Mouse (Mus musculus): Measurements from ENCODE around the gene Gtf3c1. TPM values are rescaled to one million over a fixed set of nuclear protein-coding genes. Genes with fewer than 3 reads are reported as not detected.

The Gtf3c1 gene
- polyA plus RNA-seq, 1 experiment = 23.6 TPM

DNA sequence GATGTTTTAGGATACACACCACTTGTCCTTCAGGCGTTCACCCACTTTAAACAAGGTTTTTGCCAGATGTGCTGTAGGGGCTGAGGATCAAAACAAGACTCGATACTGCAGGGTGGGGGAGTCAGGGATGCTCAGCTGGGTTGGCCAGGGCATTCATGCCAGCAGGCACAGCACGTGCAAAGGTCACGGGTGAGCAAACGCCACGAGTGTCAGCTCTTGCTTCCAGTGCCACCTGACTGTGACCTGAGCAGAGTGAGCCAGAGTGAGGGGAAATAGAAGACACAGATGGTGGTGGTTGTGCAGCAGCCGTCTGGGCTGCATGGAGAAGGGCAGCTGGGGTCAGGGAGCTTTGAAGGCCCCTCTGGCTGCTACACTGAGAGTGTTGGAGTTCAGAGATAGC is 81.8 kb downstream of the Gtf3c1 start:
- 39% methylated on average over 7 of the region's 7 CpGs for WGBS
- no peak for DNase-seq (ENCODE audit: low read depth, low spot score)

GRCm38 (mm10) chr7:125625219-125625618 is 82.4 kb downstream of the Gtf3c1 start:
- 53% methylated on average over 4 of the region's 4 CpGs for WGBS
- DNase-seq (ENCODE audit: low read depth, low spot score) = no peak

- DNase-seq (ENCODE audit: low read depth, low spot score) = no peak
- WGBS = 57% methylated on average over 7 of the region's 7 CpGs
Observed at GRCm38 (mm10) chr7:125622741-125623685, 84.6 kb downstream of the Gtf3c1 start.

DNA sequence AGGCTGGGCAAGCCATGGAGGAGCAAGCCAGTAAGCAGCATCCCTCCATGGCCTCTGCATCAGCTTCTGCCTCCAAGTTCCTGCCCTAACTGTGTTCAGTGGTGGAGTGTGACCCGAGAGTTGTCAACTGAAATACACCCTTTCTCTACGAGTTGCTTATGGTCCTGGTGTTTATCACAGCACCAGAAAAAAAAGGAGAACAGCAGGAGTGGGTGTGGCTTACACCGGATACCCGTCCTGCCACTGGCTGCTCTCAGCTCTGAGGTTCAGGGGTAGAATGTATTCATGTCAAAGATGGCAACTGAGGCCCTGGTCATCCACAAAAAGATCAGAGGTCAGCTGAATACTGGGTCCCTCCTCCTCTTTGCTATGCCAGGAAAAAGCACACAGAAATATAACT is 87.5 kb downstream of the Gtf3c1 start:
- DNase-seq (ENCODE audit: low read depth, low spot score) = no peak
- 51% methylated on average over 4 of the region's 4 CpGs for WGBS

DNA sequence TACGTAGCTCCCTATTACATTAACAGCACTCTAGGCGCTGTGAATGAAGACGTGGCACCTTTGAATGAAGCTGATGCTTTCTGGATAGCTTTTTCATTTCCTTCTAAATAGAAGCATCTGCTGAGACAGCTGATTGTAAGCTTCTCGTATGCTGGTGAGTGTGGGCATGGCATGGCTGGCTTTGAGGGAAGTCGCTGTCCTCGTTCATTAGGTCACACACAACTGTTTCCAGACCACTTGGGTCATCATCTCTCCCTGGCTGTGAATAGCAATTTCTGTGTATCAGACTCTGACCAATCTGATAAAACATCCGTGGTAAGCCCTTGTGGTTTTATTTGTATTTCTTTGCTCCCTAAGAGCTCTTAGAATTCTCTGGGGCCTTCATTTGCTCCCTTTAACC is 89.6 kb downstream of the Gtf3c1 start:
- DNase-seq (ENCODE audit: low read depth, low spot score) = no peak
- WGBS = 74% methylated on average over 7 of the region's 7 CpGs

DNA sequence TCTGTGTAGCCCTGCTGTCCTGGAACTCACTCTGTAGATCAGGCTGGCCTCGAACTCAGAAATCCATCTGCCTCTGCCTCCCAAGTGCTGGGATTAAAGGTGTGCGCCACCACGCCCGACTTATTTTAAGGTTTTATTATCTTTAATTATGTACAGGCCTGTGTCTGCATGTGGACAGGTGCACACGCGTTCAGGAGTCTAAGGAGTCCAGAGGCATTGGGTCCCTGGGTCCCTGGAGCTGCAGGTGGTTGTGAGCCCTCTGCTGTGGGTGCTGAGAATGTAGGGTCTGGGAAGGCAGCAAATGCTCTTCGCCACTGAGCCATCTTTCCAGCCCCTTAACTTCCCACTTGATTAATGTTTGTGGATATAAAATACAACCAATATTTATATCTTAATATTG is 92.1 kb downstream of the Gtf3c1 start:
- WGBS = 52% methylated on average over 7 of the region's 7 CpGs
- DNase-seq (ENCODE audit: low read depth, low spot score) = no peak

DNA sequence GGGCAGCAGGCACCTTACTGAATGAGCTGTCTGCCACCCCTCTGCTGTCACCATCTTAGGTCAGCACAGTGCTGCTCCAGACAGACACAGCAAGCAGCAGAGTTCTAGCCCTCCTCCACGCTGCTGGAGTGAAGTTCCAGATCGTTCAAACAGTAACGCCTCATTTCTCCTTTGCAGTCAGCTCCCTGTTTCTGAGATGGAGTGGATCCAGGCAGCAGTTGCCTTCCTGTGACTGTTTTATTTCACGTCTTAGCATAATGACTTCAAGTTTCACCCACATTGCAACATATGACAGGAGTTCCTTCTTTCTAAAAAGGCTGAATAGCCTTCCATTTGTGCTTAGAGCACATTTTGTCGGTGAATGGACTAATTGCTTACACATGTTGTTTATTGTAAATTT is 94.0 kb downstream of the Gtf3c1 start:
- no peak for DNase-seq (ENCODE audit: low read depth, low spot score)
- 62% methylated on average over 5 of the region's 5 CpGs for WGBS

GRCm38 (mm10) chr7:125608183-125608688 is 99.3 kb downstream of the Gtf3c1 start:
- no peak for DNase-seq (ENCODE audit: low read depth, low spot score)
- 89% methylated on average over 4 of the region's 4 CpGs for WGBS

- 55% methylated on average over 6 of the region's 6 CpGs for WGBS
- DNase-seq (ENCODE audit: low read depth, low spot score) = no peak
Observed at GRCm38 (mm10) chr7:125607384-125608182, 100.0 kb downstream of the Gtf3c1 start.

DNA sequence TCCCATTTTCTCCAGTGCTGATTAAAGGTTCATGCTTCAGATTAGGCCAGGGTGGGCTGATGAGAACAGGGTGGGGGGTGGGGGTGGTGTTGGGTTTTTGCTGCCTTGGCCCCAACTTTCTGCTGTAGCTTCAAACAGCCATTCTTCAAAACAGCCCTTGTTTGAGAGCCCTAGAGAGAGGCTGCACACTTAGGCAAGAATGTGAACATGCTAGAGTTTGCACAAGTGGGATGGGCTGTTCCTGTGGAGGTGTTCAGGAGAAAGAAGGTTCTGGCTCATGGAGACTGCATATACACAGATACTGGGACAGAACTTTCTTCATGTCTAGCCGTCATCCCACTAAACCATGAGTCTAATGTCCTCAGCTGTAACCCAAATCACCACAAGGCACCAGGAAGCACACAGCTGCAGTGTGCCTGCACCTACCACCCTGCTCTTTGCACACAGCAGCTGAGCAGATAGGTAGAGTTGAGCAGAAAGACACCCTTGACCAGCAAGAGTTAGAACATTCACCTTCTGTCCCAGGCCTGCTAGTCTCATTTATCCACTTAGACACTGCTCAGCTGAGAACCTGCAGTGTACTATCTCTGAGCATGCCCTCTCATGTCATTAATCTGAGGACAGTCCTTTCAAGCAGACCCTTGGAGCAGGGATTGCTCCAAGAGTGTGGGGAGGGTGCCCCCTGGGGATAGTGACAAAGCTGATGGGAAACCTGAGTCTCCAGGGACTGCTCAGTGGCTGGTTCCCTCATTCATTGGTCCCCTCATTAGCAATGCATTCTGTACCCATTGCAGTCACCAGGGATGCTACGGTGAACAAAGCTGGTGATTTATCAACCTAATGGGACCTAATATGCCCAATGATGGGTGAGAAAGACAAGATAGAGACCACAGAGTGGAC is 101.1 kb downstream of the Gtf3c1 start:
- DNase-seq (ENCODE audit: low read depth, low spot score) = no peak
- WGBS = 79% methylated on average over 2 of the region's 2 CpGs

DNA sequence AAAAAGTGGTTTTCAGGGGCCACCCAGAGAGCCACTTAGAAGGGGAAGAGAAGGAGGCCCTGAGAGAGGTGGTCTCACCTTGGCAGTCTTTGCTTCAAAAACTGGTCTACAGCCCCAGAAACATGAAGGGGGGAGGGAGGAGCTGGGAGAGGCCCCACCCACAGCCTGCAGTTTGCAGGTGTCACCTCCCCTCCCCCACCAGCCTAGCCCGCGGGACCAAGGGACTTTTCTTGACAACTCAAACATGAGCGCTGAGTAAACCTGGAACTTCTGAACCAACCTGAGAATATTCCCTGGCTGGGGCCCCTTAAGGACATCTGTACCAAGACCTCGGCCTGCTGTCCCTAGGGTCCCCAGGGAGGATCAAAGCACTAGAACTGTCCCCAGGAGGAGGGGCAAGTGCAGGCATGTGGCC is 101.8 kb downstream of the Gtf3c1 start:
- WGBS = 27% methylated on average over 4 of the region's 4 CpGs
- DNase-seq (ENCODE audit: low read depth, low spot score) = no peak

GRCm38 (mm10) chr7:125604362-125605319 is 102.9 kb downstream of the Gtf3c1 start:
- 72% methylated on average over 12 of the region's 12 CpGs for WGBS
- no peak for DNase-seq (ENCODE audit: low read depth, low spot score)

DNA sequence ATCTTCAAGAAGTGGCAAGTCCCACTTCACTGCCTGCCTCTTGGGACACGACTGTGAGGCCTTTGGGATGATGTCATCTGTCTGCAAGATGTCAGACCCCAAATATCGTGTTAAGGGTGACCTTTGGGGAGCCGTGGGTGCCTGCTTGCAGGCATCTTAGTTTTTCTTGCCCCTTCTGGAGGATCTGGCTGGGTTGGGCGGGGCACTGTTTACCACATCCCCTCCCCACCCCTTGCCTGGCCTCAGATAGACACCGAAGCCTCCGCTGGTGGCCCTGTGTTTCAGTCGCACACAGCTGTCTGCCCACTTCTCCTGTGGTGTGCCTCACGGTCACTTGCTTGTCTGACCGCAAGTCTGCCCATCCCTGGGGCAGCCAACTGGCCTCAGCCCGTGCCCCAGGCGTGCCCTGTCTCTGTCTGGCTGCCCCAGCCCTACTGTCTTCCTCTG is 104.4 kb downstream of the Gtf3c1 start, which contains the start of gene Il21r:
Il21r (plus strand) TSS at position 245 of the 447 bp plus-strand sequence.
- WGBS = 35% methylated on average over 11 of the region's 11 CpGs
- DNase-seq (ENCODE audit: low read depth, low spot score) = no peak

GRCm38 (mm10) chr7:125601821-125602448 is 105.6 kb downstream of the Gtf3c1 start:
- no peak for DNase-seq (ENCODE audit: low read depth, low spot score)
- WGBS = 66% methylated on average over 11 of the region's 11 CpGs

- WGBS = 82% methylated on average over 6 of the region's 6 CpGs
- DNase-seq (ENCODE audit: low read depth, low spot score) = no peak
Observed at GRCm38 (mm10) chr7:125601280-125601670, 106.3 kb downstream of the Gtf3c1 start.

- no peak for DNase-seq (ENCODE audit: low read depth, low spot score)
- WGBS = 33% methylated on average over 6 of the region's 6 CpGs
Observed at GRCm38 (mm10) chr7:125600612-125601279, 106.8 kb downstream of the Gtf3c1 start.

- WGBS = 65% methylated on average over 10 of the region's 10 CpGs
- DNase-seq (ENCODE audit: low read depth, low spot score) = no peak
Observed at GRCm38 (mm10) chr7:125600136-125600535, 107.4 kb downstream of the Gtf3c1 start.
